Mouse (Mus musculus) heart, embryonic 15.5 days (tissue): ENCODE data around the gene Clint1. TPM values are rescaled to one million over a fixed set of nuclear protein-coding genes. Genes with fewer than 3 reads are reported as not detected.

Experiments
- ATAC-seq: fragments of 200-750 bp; cut with Nextera tagmentation; replicated peaks from 2 replicates; pipeline ENCODE4 v1.8.0; 2017; ENCODE audit warnings: low read depth, moderate TSS enrichment; ENCODE audit not compliant: insufficient number of reproducible peaks, insufficient read depth, low FRiP score
- H3K27ac ChIP-seq: fragments of 300-500 bp; sonication (generic); 2 replicates; pipeline ENCODE4 v1.5.1; 2015; ENCODE audit warnings: mild to moderate bottlenecking, inconsistent platforms
- H3K27me3 ChIP-seq: fragments of 300-500 bp; sonication (generic); 2 replicates; pipeline ENCODE4 v1.6.1; 2015; ENCODE audit warnings: inconsistent platforms
- H3K36me3 ChIP-seq: fragments of 300-500 bp; sonication (generic); 2 replicates; pipeline ENCODE4 v1.6.1; 2015; ENCODE audit warnings: mild to moderate bottlenecking, inconsistent platforms
- H3K4me1 ChIP-seq: fragments of 300-500 bp; sonication (generic); replicated peaks from 2 replicates; pipeline ENCODE4 v1.6.1; 2015; ENCODE audit warnings: inconsistent platforms
- H3K4me2 ChIP-seq: fragments of 300-500 bp; sonication (generic); 2 replicates; pipeline ENCODE4 v1.6.1; 2015; ENCODE audit warnings: inconsistent platforms, mild to moderate bottlenecking, moderate library complexity
- H3K4me3 ChIP-seq: fragments of 300-500 bp; sonication (generic); 2 replicates; pipeline ENCODE4 v1.5.1; 2015; ENCODE audit warnings: mild to moderate bottlenecking, inconsistent platforms
- H3K9ac ChIP-seq: fragments of 300-500 bp; sonication (generic); 2 replicates; pipeline ENCODE4 v1.6.1; 2015; ENCODE audit warnings: mild to moderate bottlenecking, inconsistent platforms
- H3K9me3 ChIP-seq: fragments of 300-500 bp; sonication (generic); replicated peaks from 2 replicates; pipeline ENCODE4 v1.6.1; 2016; ENCODE audit warnings: inconsistent platforms
- WGBS: fragments of 180-500 bp; shearing (Covaris S2); methylation state at CpG from one replicate; pipeline ENCODE4 v1.1.7; 2015; ENCODE audit warnings: mixed read lengths; 5-methylcytosine and 5-hydroxymethylcytosine counted together
- polyA plus RNA-seq: library from polyadenylated mRNA; unstranded; fragments of >200 nt; fragmentation: Nextera tagmentation; extraction: Ambion mirVana; gene quantifications from 2 replicates; pipeline ENCODE4 v1.2.1, GENCODE M21; 2015

Gene Clint1
- polyA plus RNA-seq = 44.4 and 56.0 TPM in 2 replicates

DNA sequence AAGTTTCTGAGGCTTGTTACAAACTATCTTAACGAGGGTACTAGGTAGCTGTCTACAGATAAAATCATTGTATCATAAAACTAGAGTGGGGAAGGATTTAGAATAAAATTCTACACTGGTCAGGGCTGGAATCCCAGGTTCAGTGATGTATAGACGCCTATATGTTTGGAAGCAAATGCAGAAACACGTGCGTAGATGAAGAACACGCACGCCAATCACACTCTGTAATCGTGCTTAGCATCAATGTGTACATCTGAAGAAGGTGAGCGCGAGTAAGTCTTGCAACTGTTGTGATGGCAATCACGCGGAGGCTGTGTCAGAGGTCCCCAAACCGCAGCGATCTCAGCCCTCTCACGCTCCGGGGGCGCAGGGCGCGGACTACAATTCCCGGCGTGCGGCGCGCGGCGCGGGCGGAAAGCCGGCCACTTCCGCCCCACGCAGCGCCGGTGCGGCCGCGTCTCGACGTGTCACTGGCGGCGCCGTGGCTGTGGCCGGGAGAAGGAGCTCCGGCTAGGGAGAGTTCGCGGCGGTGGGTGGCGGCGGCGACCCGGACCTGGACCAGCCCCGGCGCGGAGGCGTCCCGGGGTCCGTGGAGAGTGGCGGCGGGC is at the start of gene Clint1:
Gene Clint1, plus strand, starts transcription at position 536 of the 608 bp plus-strand sequence.
- Histone ChIP-seq H3K9ac (peak within 1 kb of the TSS; percentile 97), H3K4me2 (peak within 1 kb of the TSS; percentile 79), H3K36me3 (peaks cover 4% of the 10 kb centered on the region; the same call in 1 of the 2 replicates), H3K27me3 (no peaks in the 10 kb centered on the region), H3K27ac (peak within 1 kb of the TSS; percentile 85), H3K4me1 (peaks cover 35% of the 10 kb centered on the region), H3K9me3 (no peaks in the 10 kb centered on the region), H3K4me3 (peak within 1 kb of the TSS; percentile 97)
- WGBS = under 1% methylated on average over 57 of the region's 57 CpGs
- ATAC-seq = peak; percentile 89

DNA sequence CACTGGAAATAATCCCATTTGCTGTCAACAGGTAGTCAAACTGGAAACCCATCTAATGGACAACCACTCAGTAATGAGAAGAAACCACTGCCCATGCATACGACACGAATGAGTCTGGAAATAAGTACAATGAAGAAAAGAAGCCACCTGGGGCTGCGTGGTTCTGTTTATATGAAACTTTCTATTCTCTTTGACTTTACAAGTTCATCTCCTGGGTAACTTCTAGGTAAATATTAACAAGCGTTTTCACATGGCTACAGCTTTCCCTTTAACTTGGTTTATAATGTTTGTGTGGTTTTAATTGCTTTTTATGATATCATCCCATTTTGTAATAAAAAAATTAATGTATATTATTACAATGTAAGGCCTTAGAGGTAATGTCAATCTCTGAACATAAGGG is 47.8 kb upstream of the Clint1 start:
- no peak for ATAC-seq
- H3K27me3 ChIP-seq = no peaks in the 10 kb centered on the region
- no peak overlapping the region for H3K4me2 ChIP-seq
- WGBS = 79% methylated on average over 4 of the region's 4 CpGs
- H3K36me3 ChIP-seq = no peaks in the 10 kb centered on the region
- no peak overlapping the region for H3K27ac ChIP-seq
- H3K9me3 ChIP-seq = no peaks in the 10 kb centered on the region
- H3K9ac ChIP-seq = no peak overlapping the region
- H3K4me1 ChIP-seq = peaks cover 3% of the 10 kb centered on the region
- H3K4me3 ChIP-seq = no peak overlapping the region

GRCm38 (mm10) chr11:45805312-45805772 is 46.5 kb upstream of the Clint1 start:
- WGBS = 34% methylated on average over 6 of the region's 6 CpGs
- Histone ChIP-seq H3K9me3 (no peaks in the 10 kb centered on the region), H3K27ac (no peak overlapping the region), H3K36me3 (no peaks in the 10 kb centered on the region), H3K4me2 (no peak overlapping the region), H3K4me1 (no peaks in the 10 kb centered on the region), H3K4me3 (no peak overlapping the region), H3K27me3 (no peaks in the 10 kb centered on the region), H3K9ac (no peak overlapping the region)
- peak; percentile 58; the same call in 1 of the 2 replicates for ATAC-seq

- Histone ChIP-seq H3K9ac (no peak overlapping the region), H3K36me3 (no peaks in the 10 kb centered on the region), H3K27me3 (no peaks in the 10 kb centered on the region), H3K4me3 (no peak overlapping the region), H3K4me2 (no peak overlapping the region), H3K9me3 (no peaks in the 10 kb centered on the region), H3K4me1 (no peaks in the 10 kb centered on the region), H3K27ac (no peak overlapping the region)
- 68% methylated on average over 2 of the region's 2 CpGs for WGBS
- ATAC-seq = no peak
These were observed 46.0 kb upstream of the Clint1 start for GRCm38 (mm10) chr11:45805810-45806209.

DNA sequence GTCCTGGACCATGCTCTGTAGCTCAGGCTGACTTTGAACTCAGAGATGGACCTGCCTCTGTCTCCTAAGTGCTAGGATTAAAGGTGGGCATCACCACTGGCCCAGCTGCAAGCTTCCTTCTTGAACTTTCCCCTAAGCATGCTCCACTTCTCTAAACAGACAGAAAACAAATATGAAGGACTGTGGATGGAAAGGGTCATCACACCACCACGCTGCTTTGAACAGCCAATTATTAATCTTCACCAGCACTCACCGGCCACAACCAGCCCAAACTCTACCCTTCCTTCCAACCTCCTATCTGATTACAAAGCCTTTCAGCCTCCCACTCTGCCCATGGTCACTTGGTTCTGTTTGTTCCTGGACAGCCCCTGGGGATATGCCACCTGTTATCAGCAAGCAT is 45.6 kb upstream of the Clint1 start:
- no peaks in the 10 kb centered on the region for H3K4me1 ChIP-seq
- no peaks in the 10 kb centered on the region for H3K27me3 ChIP-seq
- no peaks in the 10 kb centered on the region for H3K36me3 ChIP-seq
- H3K9ac ChIP-seq = no peak overlapping the region
- WGBS = 87% methylated on average over 2 of the region's 2 CpGs
- ATAC-seq = no peak
- H3K4me2 ChIP-seq = no peak overlapping the region
- no peaks in the 10 kb centered on the region for H3K9me3 ChIP-seq
- no peak overlapping the region for H3K27ac ChIP-seq
- H3K4me3 ChIP-seq = no peak overlapping the region

- WGBS = 86% methylated on average over 3 of the region's 3 CpGs
- no peak overlapping the region for H3K27ac ChIP-seq
- no peaks in the 10 kb centered on the region for H3K27me3 ChIP-seq
- no peak overlapping the region for H3K4me2 ChIP-seq
- H3K4me1 ChIP-seq = no peaks in the 10 kb centered on the region
- H3K9ac ChIP-seq = no peak overlapping the region
- no peak overlapping the region for H3K4me3 ChIP-seq
- no peak for ATAC-seq
- H3K9me3 ChIP-seq = no peaks in the 10 kb centered on the region
- H3K36me3 ChIP-seq = no peaks in the 10 kb centered on the region
These were observed 45.0 kb upstream of the Clint1 start for GRCm38 (mm10) chr11:45806809-45807208.

DNA sequence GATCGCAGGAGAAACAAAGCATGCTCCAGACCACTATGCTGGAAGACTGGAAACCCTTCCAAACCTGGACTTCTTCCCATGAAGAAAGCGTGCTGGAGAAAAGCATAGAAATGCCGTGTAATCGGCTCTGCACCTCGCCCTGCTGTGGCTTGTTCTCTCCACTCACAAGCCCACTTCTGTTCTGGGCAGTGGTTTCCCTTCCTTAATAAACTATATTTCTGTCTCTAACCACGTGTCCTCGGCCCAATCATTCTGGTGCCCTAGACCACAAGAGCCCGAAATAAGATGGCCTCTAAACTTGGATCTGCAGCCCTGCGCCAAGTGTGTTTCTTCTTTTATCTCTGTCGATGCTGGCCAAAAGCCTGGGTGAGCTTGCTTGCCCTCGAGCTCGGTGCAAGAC is 44.0 kb upstream of the Clint1 start:
- Histone ChIP-seq H3K27me3 (no peaks in the 10 kb centered on the region), H3K36me3 (no peaks in the 10 kb centered on the region), H3K9ac (no peak overlapping the region), H3K4me1 (no peaks in the 10 kb centered on the region), H3K27ac (no peak overlapping the region), H3K9me3 (no peaks in the 10 kb centered on the region), H3K4me3 (no peak overlapping the region), H3K4me2 (no peak overlapping the region)
- WGBS = 63% methylated on average over 12 of the region's 12 CpGs
- no peak for ATAC-seq

DNA sequence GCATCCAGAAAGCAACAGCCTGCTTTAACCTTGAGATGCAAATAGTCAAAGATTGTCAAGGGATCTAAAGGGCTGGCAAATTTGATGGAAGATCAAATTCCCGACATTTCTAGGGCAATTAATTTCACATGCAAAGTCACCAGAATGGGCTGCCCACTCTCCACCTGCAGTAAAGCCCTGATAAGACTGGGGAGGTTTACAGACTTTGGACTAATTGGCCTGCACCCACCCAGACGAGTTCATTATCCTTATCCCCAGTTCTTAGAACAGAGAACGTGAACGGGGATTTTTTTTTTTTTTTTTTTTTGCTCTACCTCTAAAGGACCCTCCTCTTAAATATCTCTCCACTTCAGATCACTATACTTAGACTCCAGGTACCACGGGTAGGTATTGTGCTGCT is 42.4 kb upstream of the Clint1 start:
- no peaks in the 10 kb centered on the region for H3K36me3 ChIP-seq

DNA sequence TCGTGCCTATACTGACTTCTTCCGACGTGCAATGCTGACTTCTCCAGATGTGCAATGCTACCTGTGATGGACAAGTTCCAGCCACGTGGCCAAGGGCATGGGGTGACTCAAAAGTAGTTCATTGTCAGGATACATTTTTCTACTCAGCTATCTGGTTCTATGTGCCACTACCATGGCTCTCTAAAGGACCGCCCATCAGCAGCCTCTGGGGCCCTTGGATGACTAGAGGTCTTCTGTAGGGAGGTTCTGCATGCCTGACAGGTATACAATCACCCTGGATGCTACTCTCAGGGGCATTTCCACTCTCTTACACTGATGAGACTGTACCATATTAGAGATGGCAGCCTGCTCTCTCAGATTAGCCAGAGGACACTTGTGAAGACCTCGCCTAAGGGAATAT is 41.8 kb upstream of the Clint1 start:
- Histone ChIP-seq H3K27ac (no peak overlapping the region), H3K9me3 (no peaks in the 10 kb centered on the region), H3K4me1 (no peaks in the 10 kb centered on the region), H3K9ac (no peak overlapping the region), H3K27me3 (no peaks in the 10 kb centered on the region), H3K36me3 (no peaks in the 10 kb centered on the region), H3K4me2 (no peak overlapping the region), H3K4me3 (no peak overlapping the region)
- ATAC-seq = no peak
- 75% methylated on average over 6 of the region's 6 CpGs for WGBS

More for the DNA sequence above, 42.4 kb upstream of the Clint1 start:
- Histone ChIP-seq H3K9me3 (no peaks in the 10 kb centered on the region), H3K27ac (no peak overlapping the region), H3K4me1 (no peaks in the 10 kb centered on the region), H3K4me3 (no peak overlapping the region), H3K4me2 (no peak overlapping the region), H3K9ac (no peak overlapping the region), H3K27me3 (no peaks in the 10 kb centered on the region)
- ATAC-seq = no peak
- 49% methylated on average over 5 of the region's 5 CpGs for WGBS

DNA sequence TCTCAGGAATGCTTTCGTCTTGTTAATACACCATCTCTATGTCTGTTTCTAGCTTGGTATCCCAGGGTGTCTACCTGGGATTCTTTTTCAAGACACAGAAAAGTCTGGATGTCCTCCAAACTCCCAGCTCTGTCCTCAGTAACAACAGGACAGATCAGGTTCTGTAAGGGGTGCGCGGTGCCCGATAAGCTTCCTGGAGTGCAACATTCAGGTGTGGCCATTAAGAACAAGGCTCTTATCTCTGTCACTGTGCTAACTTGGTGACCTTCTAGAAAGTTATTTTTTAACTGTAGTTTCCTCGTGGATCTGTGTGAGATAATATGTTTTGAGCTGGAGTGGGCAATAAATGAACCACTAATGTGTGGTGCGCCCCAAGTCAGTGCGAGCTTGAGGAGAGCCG is 41.0 kb upstream of the Clint1 start:
- H3K27ac ChIP-seq = no peak overlapping the region
- no peak for ATAC-seq
- 88% methylated on average over 8 of the region's 8 CpGs for WGBS
- H3K27me3 ChIP-seq = no peaks in the 10 kb centered on the region
- no peak overlapping the region for H3K9ac ChIP-seq
- H3K4me1 ChIP-seq = no peaks in the 10 kb centered on the region
- no peak overlapping the region for H3K4me3 ChIP-seq
- H3K9me3 ChIP-seq = no peaks in the 10 kb centered on the region
- no peaks in the 10 kb centered on the region for H3K36me3 ChIP-seq
- no peak overlapping the region for H3K4me2 ChIP-seq

DNA sequence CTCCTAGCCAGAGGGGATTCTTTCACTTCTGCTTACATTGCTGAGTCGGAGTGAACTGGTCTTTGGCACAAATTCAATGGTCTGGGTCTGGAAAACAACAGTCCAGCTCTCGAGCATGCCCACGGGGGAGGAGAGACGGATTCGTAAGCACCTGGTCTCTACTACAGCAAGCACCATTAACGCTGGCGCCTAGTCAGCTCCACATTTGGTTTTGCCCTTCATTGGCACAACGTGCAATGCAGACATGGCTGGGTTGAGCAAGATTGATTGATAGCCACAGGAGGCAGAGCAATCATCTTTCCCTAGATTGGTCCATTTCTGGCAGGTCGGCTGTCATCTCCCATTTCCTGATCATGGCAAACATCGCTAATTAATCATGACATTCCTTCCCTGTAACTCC is 36.2 kb upstream of the Clint1 start:
- H3K27ac ChIP-seq = no peak overlapping the region

GRCm38 (mm10) chr11:45816712-45817111 is 35.1 kb upstream of the Clint1 start:
- 62% methylated on average over 1 of the region's 1 CpGs for WGBS
- no peak overlapping the region for H3K9ac ChIP-seq
- H3K4me3 ChIP-seq = no peak overlapping the region
- H3K27me3 ChIP-seq = no peaks in the 10 kb centered on the region
- no peak overlapping the region for H3K4me2 ChIP-seq
- no peaks in the 10 kb centered on the region for H3K36me3 ChIP-seq
- H3K27ac ChIP-seq = no peak overlapping the region
- H3K9me3 ChIP-seq = no peaks in the 10 kb centered on the region
- no peaks in the 10 kb centered on the region for H3K4me1 ChIP-seq
- no peak for ATAC-seq

More for the DNA sequence above, 36.2 kb upstream of the Clint1 start:
- no peaks in the 10 kb centered on the region for H3K4me1 ChIP-seq
- no peak overlapping the region for H3K9ac ChIP-seq
- H3K27me3 ChIP-seq = no peaks in the 10 kb centered on the region
- H3K4me2 ChIP-seq = no peak overlapping the region
- H3K9me3 ChIP-seq = no peaks in the 10 kb centered on the region
- WGBS = 69% methylated on average over 10 of the region's 10 CpGs
- no peak overlapping the region for H3K4me3 ChIP-seq
- no peak for ATAC-seq
- H3K36me3 ChIP-seq = no peaks in the 10 kb centered on the region
